Mouse (Mus musculus) heart, embryonic 15.5 days (tissue): ENCODE measurements at regions not wholly inside any gene's neighbourhood (a gene's known extent, or its start where the extent isn't known, plus 50 kb on each side); places are given as distances from the start of the nearest gene placed in this dataset.

Source experiments
- ATAC-seq: fragments of 200-750 bp; cut with Nextera tagmentation; replicated peaks from 2 replicates; pipeline ENCODE4 v1.8.0; 2017; ENCODE audit warnings: low read depth, moderate TSS enrichment; ENCODE audit not compliant: insufficient number of reproducible peaks, insufficient read depth, low FRiP score
- H3K27ac ChIP-seq: fragments of 300-500 bp; sonication (generic); 2 replicates; pipeline ENCODE4 v1.5.1; 2015; ENCODE audit warnings: mild to moderate bottlenecking, inconsistent platforms
- H3K27me3 ChIP-seq: fragments of 300-500 bp; sonication (generic); 2 replicates; pipeline ENCODE4 v1.6.1; 2015; ENCODE audit warnings: inconsistent platforms
- H3K36me3 ChIP-seq: fragments of 300-500 bp; sonication (generic); 2 replicates; pipeline ENCODE4 v1.6.1; 2015; ENCODE audit warnings: mild to moderate bottlenecking, inconsistent platforms
- H3K4me1 ChIP-seq: fragments of 300-500 bp; sonication (generic); replicated peaks from 2 replicates; pipeline ENCODE4 v1.6.1; 2015; ENCODE audit warnings: inconsistent platforms
- H3K4me2 ChIP-seq: fragments of 300-500 bp; sonication (generic); 2 replicates; pipeline ENCODE4 v1.6.1; 2015; ENCODE audit warnings: inconsistent platforms, mild to moderate bottlenecking, moderate library complexity
- H3K4me3 ChIP-seq: fragments of 300-500 bp; sonication (generic); 2 replicates; pipeline ENCODE4 v1.5.1; 2015; ENCODE audit warnings: mild to moderate bottlenecking, inconsistent platforms
- H3K9ac ChIP-seq: fragments of 300-500 bp; sonication (generic); 2 replicates; pipeline ENCODE4 v1.6.1; 2015; ENCODE audit warnings: mild to moderate bottlenecking, inconsistent platforms
- H3K9me3 ChIP-seq: fragments of 300-500 bp; sonication (generic); replicated peaks from 2 replicates; pipeline ENCODE4 v1.6.1; 2016; ENCODE audit warnings: inconsistent platforms
- WGBS: fragments of 180-500 bp; shearing (Covaris S2); methylation state at CpG from one replicate; pipeline ENCODE4 v1.1.7; 2015; ENCODE audit warnings: mixed read lengths; 5-methylcytosine and 5-hydroxymethylcytosine counted together

- peak; percentile 43; the same call in 1 of the 2 replicates for ATAC-seq
- 26% methylated on average over 5 of the region's 5 CpGs for WGBS
- Histone ChIP-seq H3K4me3 (no peak overlapping the region), H3K9ac (no peak overlapping the region), H3K27ac (peak overlapping the region; percentile 24; the same call in 1 of the 2 replicates), H3K4me2 (no peak overlapping the region), H3K36me3 (no peaks in the 10 kb centered on the region), H3K4me1 (no peaks in the 10 kb centered on the region), H3K9me3 (no peaks in the 10 kb centered on the region), H3K27me3 (no peaks in the 10 kb centered on the region)
These were observed 207.4 kb upstream of the Gm6812 start for GRCm38 (mm10) chrX:69100216-69100615.
